Mouse (Mus musculus): Measurements from ENCODE around the gene Abcb8. TPM values are rescaled to one million over a fixed set of nuclear protein-coding genes. Genes with fewer than 3 reads are reported as not detected.
"Not testable (repeated sequence)": the region's sequence is repeated elsewhere in the genome, so short reads cannot be mapped to it uniquely, and the experiment has no call there.

Abcb8 gene
- polyA plus RNA-seq, 1 experiment from 2014 or later, result 52.7 TPM

GRCm38 (mm10) chr5:24394165-24394894 is 867 bp downstream of the Abcb8 start:
- WGBS, result 1% methylated on average over 36 of the region's 36 CpGs
- no peaks in the 10 kb centered on the region for H3K27me3 ChIP-seq (ENCODE audit: control insufficient read depth, insufficient read depth, low read length)
- H3K9ac ChIP-seq (ENCODE audit: low read length), result peak overlapping the region; percentile 71
- no peaks in the 10 kb centered on the region for H3K9me3 ChIP-seq (ENCODE audit: control insufficient read depth, low read length)
- 0 out of 2 replicates have a peak, but pooled peaks cover 5% of the 10 kb centered on the region for H3K36me3 ChIP-seq (ENCODE audit: control insufficient read depth, insufficient read depth, low read length)
- ATAC-seq (ENCODE audit: insufficient number of reproducible peaks, insufficient read depth, low FRiP score, low read depth), result peak; percentile 94
- H3K4me3 ChIP-seq (ENCODE audit: control insufficient read depth in 1 of 2, insufficient read depth in 1 of 2, low read depth in 1 of 2, low read length in 2 of 2), result peak overlapping the region; percentile 52 to 86
- H3K27ac ChIP-seq (replicated peaks in 1 of 2; ENCODE audit: control insufficient read depth in 1 of 2, insufficient read depth in 1 of 2, low read depth in 2 of 2, low read length in 2 of 2), result peak overlapping the region; percentile 81 to 93
- H3K4me1 ChIP-seq (ENCODE audit: control insufficient read depth in 2 of 2, insufficient read depth in 2 of 2, low read length in 2 of 2), result peaks cover 11 to 20% of the 10 kb centered on the region in 2 experiments
- peak overlapping the region; percentile 68 for H3K4me2 ChIP-seq (ENCODE audit: low read length)

- H3K9ac ChIP-seq (ENCODE audit: low read length); H3K27me3 ChIP-seq (ENCODE audit: control insufficient read depth, insufficient read depth, low read length); H3K9me3 ChIP-seq (ENCODE audit: control insufficient read depth, low read length); ATAC-seq (ENCODE audit: insufficient number of reproducible peaks, insufficient read depth, low FRiP score, low read depth); H3K27ac ChIP-seq (replicated peaks in 1 of 2; ENCODE audit: control insufficient read depth in 1 of 2, insufficient read depth in 1 of 2, low read depth in 2 of 2, low read length in 2 of 2); H3K4me2 ChIP-seq (ENCODE audit: low read length); H3K4me3 ChIP-seq (ENCODE audit: control insufficient read depth in 1 of 2, insufficient read depth in 1 of 2, low read depth in 1 of 2, low read length in 2 of 2): not testable (repeated sequence)
- WGBS, result 86% methylated on average over 6 of the region's 6 CpGs
- H3K4me1 ChIP-seq (ENCODE audit: control insufficient read depth in 2 of 2, insufficient read depth in 2 of 2, low read length in 2 of 2), result peaks cover 6 to 13% of the 10 kb centered on the region in 2 experiments
- H3K36me3 ChIP-seq (ENCODE audit: control insufficient read depth, insufficient read depth, low read length), result peaks cover 19% of the 10 kb centered on the region
Measured at GRCm38 (mm10) chr5:24396254-24396653, 2.8 kb downstream of the Abcb8 start.

GRCm38 (mm10) chr5:24399686-24400085 is 6.2 kb downstream of the Abcb8 start:
- peaks cover 0 to 8% of the 10 kb centered on the region in 2 experiments for H3K4me1 ChIP-seq (ENCODE audit: control insufficient read depth in 2 of 2, insufficient read depth in 2 of 2, low read length in 2 of 2)
- no peaks in the 10 kb centered on the region for H3K27me3 ChIP-seq (ENCODE audit: control insufficient read depth, insufficient read depth, low read length)
- ATAC-seq (ENCODE audit: insufficient number of reproducible peaks, insufficient read depth, low FRiP score, low read depth), result no peak
- peaks cover 52% of the 10 kb centered on the region for H3K36me3 ChIP-seq (ENCODE audit: control insufficient read depth, insufficient read depth, low read length)
- no peak overlapping the region for H3K4me2 ChIP-seq (ENCODE audit: low read length)
- H3K9me3 ChIP-seq (ENCODE audit: control insufficient read depth, low read length), result no peaks in the 10 kb centered on the region
- H3K27ac ChIP-seq (replicated peaks in 1 of 2; ENCODE audit: control insufficient read depth in 1 of 2, insufficient read depth in 1 of 2, low read depth in 2 of 2, low read length in 2 of 2), result no peak overlapping the region
- 71% methylated on average over 10 of the region's 10 CpGs for WGBS
- H3K4me3 ChIP-seq (ENCODE audit: control insufficient read depth in 1 of 2, insufficient read depth in 1 of 2, low read depth in 1 of 2, low read length in 2 of 2), result no peak overlapping the region
- no peak overlapping the region for H3K9ac ChIP-seq (ENCODE audit: low read length)

- Histone ChIP-seq H3K27me3 (ENCODE audit: control insufficient read depth, insufficient read depth, low read length) (no peaks in the 10 kb centered on the region), H3K36me3 (ENCODE audit: control insufficient read depth, insufficient read depth, low read length) (peaks cover 55% of the 10 kb centered on the region), H3K4me1 (ENCODE audit: control insufficient read depth in 2 of 2, insufficient read depth in 2 of 2, low read length in 2 of 2) (peaks cover 0 to 3% of the 10 kb centered on the region in 2 experiments; a peak in 3 of 4 replicates), H3K4me3 (ENCODE audit: control insufficient read depth in 1 of 2, insufficient read depth in 1 of 2, low read depth in 1 of 2, low read length in 2 of 2) (no peak overlapping the region), H3K9me3 (ENCODE audit: control insufficient read depth, low read length) (no peaks in the 10 kb centered on the region), H3K27ac (replicated peaks in 1 of 2; ENCODE audit: control insufficient read depth in 1 of 2, insufficient read depth in 1 of 2, low read depth in 2 of 2, low read length in 2 of 2) (no peak overlapping the region), H3K4me2 (ENCODE audit: low read length) (no peak overlapping the region), H3K9ac (ENCODE audit: low read length) (no peak overlapping the region)
- ATAC-seq (ENCODE audit: insufficient number of reproducible peaks, insufficient read depth, low FRiP score, low read depth), result no peak
- WGBS, result 90% methylated on average over 11 of the region's 11 CpGs
Measured at GRCm38 (mm10) chr5:24400362-24400761, 6.9 kb downstream of the Abcb8 start.

- H3K27ac ChIP-seq (replicated peaks in 1 of 2; ENCODE audit: control insufficient read depth in 1 of 2, insufficient read depth in 1 of 2, low read depth in 2 of 2, low read length in 2 of 2), result no peak overlapping the region
- H3K9ac ChIP-seq (ENCODE audit: low read length), result no peak overlapping the region
- H3K9me3 ChIP-seq (ENCODE audit: control insufficient read depth, low read length), result no peaks in the 10 kb centered on the region
- no peak for ATAC-seq (ENCODE audit: insufficient number of reproducible peaks, insufficient read depth, low FRiP score, low read depth)
- no peak overlapping the region for H3K4me3 ChIP-seq (ENCODE audit: control insufficient read depth in 1 of 2, insufficient read depth in 1 of 2, low read depth in 1 of 2, low read length in 2 of 2)
- peaks cover 0 to 3% of the 10 kb centered on the region in 2 experiments; a peak in 3 of 4 replicates for H3K4me1 ChIP-seq (ENCODE audit: control insufficient read depth in 2 of 2, insufficient read depth in 2 of 2, low read length in 2 of 2)
- H3K36me3 ChIP-seq (ENCODE audit: control insufficient read depth, insufficient read depth, low read length), result peaks cover 61% of the 10 kb centered on the region
- WGBS, result 92% methylated on average over 5 of the region's 5 CpGs
- H3K4me2 ChIP-seq (ENCODE audit: low read length), result no peak overlapping the region
- no peaks in the 10 kb centered on the region for H3K27me3 ChIP-seq (ENCODE audit: control insufficient read depth, insufficient read depth, low read length)
Measured at GRCm38 (mm10) chr5:24400911-24401605, 7.6 kb downstream of the Abcb8 start.

- WGBS, result 57% methylated on average over 9 of the region's 9 CpGs
- Histone ChIP-seq H3K9me3 (ENCODE audit: control insufficient read depth, low read length) (no peaks in the 10 kb centered on the region), H3K9ac (ENCODE audit: low read length) (no peak overlapping the region), H3K4me1 (ENCODE audit: control insufficient read depth in 2 of 2, insufficient read depth in 2 of 2, low read length in 2 of 2) (peaks cover 0 to 3% of the 10 kb centered on the region in 2 experiments; a peak in 3 of 4 replicates), H3K4me3 (ENCODE audit: control insufficient read depth in 1 of 2, insufficient read depth in 1 of 2, low read depth in 1 of 2, low read length in 2 of 2) (no peak overlapping the region), H3K27me3 (ENCODE audit: control insufficient read depth, insufficient read depth, low read length) (no peaks in the 10 kb centered on the region), H3K36me3 (ENCODE audit: control insufficient read depth, insufficient read depth, low read length) (peaks cover 66% of the 10 kb centered on the region), H3K27ac (replicated peaks in 1 of 2; ENCODE audit: control insufficient read depth in 1 of 2, insufficient read depth in 1 of 2, low read depth in 2 of 2, low read length in 2 of 2) (no peak overlapping the region), H3K4me2 (ENCODE audit: low read length) (no peak overlapping the region)
- ATAC-seq (ENCODE audit: insufficient number of reproducible peaks, insufficient read depth, low FRiP score, low read depth), result no peak
Measured at GRCm38 (mm10) chr5:24401969-24402368, 8.5 kb downstream of the Abcb8 start.

GRCm38 (mm10) chr5:24404594-24405360 is 11.3 kb downstream of the Abcb8 start:
- peaks cover 80% of the 10 kb centered on the region for H3K36me3 ChIP-seq (ENCODE audit: control insufficient read depth, insufficient read depth, low read length)

More at GRCm38 (mm10) chr5:24404594-24405360, 11.3 kb downstream of the Abcb8 start:
- Histone ChIP-seq H3K27ac (replicated peaks in 1 of 2; ENCODE audit: control insufficient read depth in 1 of 2, insufficient read depth in 1 of 2, low read depth in 2 of 2, low read length in 2 of 2) (no peak overlapping the region), H3K4me1 (ENCODE audit: control insufficient read depth in 2 of 2, insufficient read depth in 2 of 2, low read length in 2 of 2) (peaks cover 0 to 3% of the 10 kb centered on the region in 2 experiments; a peak in 2 of 4 replicates), H3K4me2 (ENCODE audit: low read length) (no peak overlapping the region), H3K9ac (ENCODE audit: low read length) (no peak overlapping the region), H3K9me3 (ENCODE audit: control insufficient read depth, low read length) (no peaks in the 10 kb centered on the region), H3K27me3 (ENCODE audit: control insufficient read depth, insufficient read depth, low read length) (no peaks in the 10 kb centered on the region), H3K4me3 (ENCODE audit: control insufficient read depth in 1 of 2, insufficient read depth in 1 of 2, low read depth in 1 of 2, low read length in 2 of 2) (no peak overlapping the region)
- no peak for ATAC-seq (ENCODE audit: insufficient number of reproducible peaks, insufficient read depth, low FRiP score, low read depth)
- WGBS, result 83% methylated on average over 6 of the region's 6 CpGs

Measured in heart, embryonic 14.5 days (tissue).